Mouse (Mus musculus): ENCODE measurements around the gene Gm13272. TPM values are rescaled to one million over a fixed set of nuclear protein-coding genes. Genes with fewer than 3 reads are reported as not detected.

The Gm13272 gene
- total RNA-seq, 2 experiments from 2014 or later, result not detected

Other genes starting within 250 kb of the Gm13272 start
- gene Ifna15, start 221.6 kb upstream of the Gm13272 start, total RNA-seq (2021), result not detected
- not detected for gene Ifna14, start 208.1 kb upstream of the Gm13272 start, total RNA-seq (2021)
- not detected for gene Ifna9, start 187.5 kb upstream of the Gm13272 start, total RNA-seq (2021)
- gene Ifna12, start 176.5 kb upstream of the Gm13272 start, total RNA-seq (2021), result not detected
- not detected for gene C87499, start 145.4 kb upstream of the Gm13272 start, total RNA-seq (2021)
- not detected for gene Ifna13, start 135.4 kb upstream of the Gm13272 start, total RNA-seq (2021)
- not detected for gene Ifna16, start 102.9 kb upstream of the Gm13272 start, total RNA-seq (2021)
- gene Ifna2, start 95.9 kb upstream of the Gm13272 start, total RNA-seq (2021), result not detected
- not detected for gene Ifnab, start 88.5 kb upstream of the Gm13272 start, total RNA-seq (2021)
- gene Gm26566, start 58.0 kb upstream of the Gm13272 start, total RNA-seq (2021), result 1 to 10 TPM; 1.8 to 2.0 TPM
- 100 to 1,000 TPM; 105 to 107 TPM for gene Klhl9, start 57.4 kb upstream of the Gm13272 start, total RNA-seq (2021)
- not detected for gene Gm13271, start 25.0 kb upstream of the Gm13272 start, total RNA-seq (2021)
- gene Gm13283, start 19.7 kb upstream of the Gm13272 start, total RNA-seq (2021), result not detected
- not detected for gene Gm13290, start 6.0 kb upstream of the Gm13272 start, total RNA-seq (2021)
- not detected for gene Gm13289, start 2.9 kb upstream of the Gm13272 start, total RNA-seq (2021)
- not detected for gene Ifnz, start 2.3 kb downstream of the Gm13272 start, total RNA-seq (2021)
- gene Gm13276, start 5.9 kb downstream of the Gm13272 start, total RNA-seq (2021), result not detected
- gene Gm13277, start 8.8 kb downstream of the Gm13272 start, total RNA-seq (2021), result not detected
- gene Gm13278, start 11.7 kb downstream of the Gm13272 start, total RNA-seq (2021), result not detected
- not detected for gene Gm13275, start 14.6 kb downstream of the Gm13272 start, total RNA-seq (2021)
- not detected for gene Gm13279, start 17.5 kb downstream of the Gm13272 start, total RNA-seq (2021)
- not detected for gene Gm13285, start 19.8 kb downstream of the Gm13272 start, total RNA-seq (2021)
- gene Gm13287, start 23.4 kb downstream of the Gm13272 start, total RNA-seq (2021), result not detected
- not detected for gene Gm13288, start 25.7 kb downstream of the Gm13272 start, total RNA-seq (2021)
- not detected for gene Ifna7, start 36.4 kb downstream of the Gm13272 start, total RNA-seq (2021)
- not detected for gene Ifna11, start 40.1 kb downstream of the Gm13272 start, total RNA-seq (2021)
- not detected for gene Ifna6, start 47.6 kb downstream of the Gm13272 start, total RNA-seq (2021)
- not detected for gene Ifna5, start 55.7 kb downstream of the Gm13272 start, total RNA-seq (2021)
- gene Ifna4, start 62.0 kb downstream of the Gm13272 start, total RNA-seq (2021), result not detected
- gene Ifna1, start 70.2 kb downstream of the Gm13272 start, total RNA-seq (2021), result not detected
- gene Ifne, start 100.4 kb downstream of the Gm13272 start, total RNA-seq (2021), result not detected

Data from left cerebral cortex, postnatal 10 days (tissue).